Mouse (Mus musculus) cerebellum, adult 8-10 months (tissue): ENCODE measurements at regions not wholly inside any gene's neighbourhood (a gene's known extent, or its start where the extent isn't known, plus 50 kb on each side); places are given as distances from the start of the nearest gene placed in this dataset.

ENCODE experiments used
- DNase-seq: peaks from one replicate; pipeline ENCODE4 v3.0.0; 2022

DNA sequence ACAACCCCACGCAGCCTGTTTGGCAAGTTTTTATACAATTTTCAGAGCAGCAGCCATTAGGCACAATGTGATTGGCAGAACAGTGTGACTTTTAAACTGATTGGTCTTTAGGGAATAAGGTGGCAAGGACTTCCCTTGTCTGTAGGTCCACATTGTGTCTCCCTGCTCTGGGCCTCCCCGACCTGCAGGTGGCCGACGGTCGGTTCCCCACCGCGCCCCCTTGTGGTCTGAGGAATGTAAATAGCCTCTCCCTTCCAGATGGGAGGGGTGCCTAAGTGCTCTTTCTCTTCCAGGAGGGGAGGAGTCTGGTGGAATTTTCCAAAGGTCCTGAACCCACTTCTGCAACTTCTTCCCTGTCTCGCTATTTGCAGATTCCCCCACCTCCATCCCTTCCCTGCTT is 52.5 kb upstream of the Prr5 start:
- peak; percentile 33 for DNase-seq

GRCm38 (mm10) chr15:84613536-84614527 is 55.6 kb upstream of the Prr5 start:
- DNase-seq = peak; percentile 89

GRCm38 (mm10) chr15:84612961-84613360 is 55.3 kb upstream of the Rtl6 start:
- DNase-seq = no peak

GRCm38 (mm10) chr15:84609825-84610442 is 52.3 kb upstream of the Rtl6 start:
- DNase-seq = no peak

- DNase-seq = no peak
Observed at GRCm38 (mm10) chr15:84609063-84609462, 51.4 kb upstream of the Rtl6 start.
